Mouse (Mus musculus) left cerebral cortex, postnatal 14 days (tissue): ENCODE results near the gene Kcnj13. TPM values are rescaled to one million over a fixed set of nuclear protein-coding genes. Genes with fewer than 3 reads are reported as not detected.

Source experiments
- DNase-seq, 2 experiments: peaks; one replicate each; pipeline ENCODE4 v3.0.0; 2021 to 2022; ENCODE audit warnings: low spot score in 2 of 2, mixed read lengths in 1 of 2
- intact Hi-C: fragments of 180-260 bp; cut with DNase I; formaldehyde crosslinking; loops from one replicate; pipeline ENCODE4 v1.15.1; 2025
- long read RNA-seq, 2 experiments: library from polyadenylated mRNA; stranded (forward); transcript quantifications; one replicate each; pipeline ENCODE4 v2.0.0; 2021
- total RNA-seq, 2 experiments: library from RNA; stranded (reverse); gene quantifications; 2 replicates each; pipeline ENCODE4 v1.2.3; 2021

The Kcnj13 gene
- 1 to 10 TPM; 3.3 to 4.5 TPM for total RNA-seq
- long read RNA-seq, experiment 1, partial matches to known transcripts: 1 of 4 reads
- long read RNA-seq, experiment 1, other reads (novel, unspliced or antisense): 1 of 4 reads
- long read RNA-seq, experiment 2, partial matches to known transcripts: 0 of 3 reads
- long read RNA-seq, experiment 2, other reads (novel, unspliced or antisense): 0 of 3 reads

GRCm38 (mm10) chr1:87394594-87394993, at the start of gene Kcnj13:
TSS of gene Kcnj13 (minus strand) at chr1:87394729.
- DNase-seq: no peak
- intact Hi-C loops: no loop called here

DNA sequence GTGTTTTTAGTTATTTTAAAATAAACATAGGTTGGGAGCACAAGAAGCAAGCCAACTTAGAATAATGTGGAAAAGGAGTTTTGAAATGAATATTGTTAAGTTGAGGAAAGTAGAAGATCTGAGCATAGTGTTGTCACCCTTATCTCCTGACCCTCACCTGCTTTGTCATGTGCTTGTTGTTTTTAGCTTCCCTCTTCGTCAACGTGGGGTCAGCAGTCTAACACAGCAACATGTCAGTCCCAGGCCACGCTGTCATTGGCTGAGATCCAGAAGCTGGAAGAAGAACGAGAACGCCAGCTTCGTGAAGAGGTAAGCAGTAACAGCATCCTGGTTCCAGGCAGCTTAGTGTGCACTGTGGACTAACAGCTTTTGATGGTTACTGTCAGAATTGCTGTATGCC, 42.1 kb upstream of the Kcnj13 start:
- intact Hi-C loops: no loop called here
- no peak for DNase-seq

GRCm38 (mm10) chr1:87435125-87435524, 40.6 kb upstream of the Kcnj13 start:
- intact Hi-C loops: no loop called here

DNA sequence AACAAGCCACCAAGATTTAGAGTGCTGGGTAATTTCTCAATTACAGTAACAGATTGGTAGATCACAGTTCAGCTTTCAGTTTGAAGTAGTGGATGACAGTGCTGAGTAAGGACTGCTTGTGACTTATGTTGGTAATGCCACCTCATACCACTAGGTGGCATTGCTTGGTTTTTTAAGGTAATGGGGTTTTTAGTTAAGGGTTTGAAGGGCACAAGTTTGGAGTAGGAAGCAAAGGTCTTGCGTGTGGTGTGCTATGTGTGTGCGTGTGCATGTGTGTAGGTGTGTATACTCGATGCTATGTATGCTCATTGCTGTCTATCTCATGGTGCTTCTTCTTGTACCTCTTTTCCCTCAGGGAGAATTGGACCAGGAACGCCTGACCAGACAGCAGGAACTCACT, 24.2 kb upstream of the Kcnj13 start:
- DNase-seq: peak; percentile 9 to 26
- intact Hi-C loops: loop anchor here (10.0 kb wide), 1 partner anchor 174 kb away; no protein-coding TSS in a partner anchor

More at GRCm38 (mm10) chr1:87435125-87435524, 40.6 kb upstream of the Kcnj13 start:
- no peak for DNase-seq

DNA sequence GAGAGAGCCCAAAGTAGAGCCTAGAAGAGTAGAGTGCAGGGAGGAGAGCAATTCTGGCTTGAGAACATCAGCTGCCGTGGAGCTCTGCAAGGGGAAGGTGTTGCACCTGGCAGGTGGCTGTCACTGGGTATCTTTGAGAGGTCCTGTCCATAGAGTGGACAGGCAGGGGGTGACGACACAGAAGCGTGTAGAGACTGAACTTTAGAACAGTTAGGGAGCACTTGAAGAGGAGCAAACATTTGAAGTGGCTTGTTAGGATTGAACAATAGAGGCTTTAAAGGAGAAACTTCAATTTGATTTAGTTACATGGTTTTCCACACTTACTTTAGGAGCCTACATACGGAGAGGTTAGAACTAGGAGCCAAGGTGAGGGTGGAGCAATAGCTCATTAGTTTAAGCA, 14.9 kb upstream of the Kcnj13 start:
- DNase-seq: no peak
- intact Hi-C loops: no loop called here

DNA sequence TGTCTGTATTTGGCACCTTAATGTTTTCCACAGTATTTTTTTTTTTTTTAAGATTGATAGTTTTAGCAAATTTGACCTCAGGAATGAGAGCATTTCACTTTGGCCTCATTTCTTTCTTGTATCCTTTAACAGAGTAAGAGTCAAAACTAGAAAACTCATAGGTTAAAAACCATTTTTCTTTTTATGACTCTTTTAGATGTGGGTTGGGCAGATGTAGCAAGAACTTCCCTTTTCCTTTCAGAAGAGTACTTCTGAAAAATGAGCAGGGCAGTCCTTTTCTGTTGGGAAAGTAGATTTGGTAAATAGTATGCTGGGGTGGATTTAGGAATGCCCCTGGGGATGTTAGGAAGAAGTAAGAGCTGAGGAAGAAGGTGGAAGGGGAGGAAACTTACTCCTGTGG, 11.5 kb upstream of the Kcnj13 start:
- DNase-seq: no peak
- intact Hi-C loops: no loop called here

- intact Hi-C loops: no loop called here
- peak in 1 of 2 experiments; percentile 13 for DNase-seq
Measured at GRCm38 (mm10) chr1:87404710-87405109, 10.2 kb upstream of the Kcnj13 start.

GRCm38 (mm10) chr1:87396923-87397586, 2.5 kb upstream of the Kcnj13 start:
- DNase-seq: peak; percentile 34 to 40
- intact Hi-C loops: no loop called here

GRCm38 (mm10) chr1:87393444-87394195, 909 bp downstream of the Kcnj13 start:
- intact Hi-C loops: no loop called here

GRCm38 (mm10) chr1:87386436-87387092, 8.0 kb downstream of the Kcnj13 start:
- no peak for DNase-seq
- intact Hi-C loops: no loop called here

More at GRCm38 (mm10) chr1:87393444-87394195, 909 bp downstream of the Kcnj13 start:
- DNase-seq: no peak

DNA sequence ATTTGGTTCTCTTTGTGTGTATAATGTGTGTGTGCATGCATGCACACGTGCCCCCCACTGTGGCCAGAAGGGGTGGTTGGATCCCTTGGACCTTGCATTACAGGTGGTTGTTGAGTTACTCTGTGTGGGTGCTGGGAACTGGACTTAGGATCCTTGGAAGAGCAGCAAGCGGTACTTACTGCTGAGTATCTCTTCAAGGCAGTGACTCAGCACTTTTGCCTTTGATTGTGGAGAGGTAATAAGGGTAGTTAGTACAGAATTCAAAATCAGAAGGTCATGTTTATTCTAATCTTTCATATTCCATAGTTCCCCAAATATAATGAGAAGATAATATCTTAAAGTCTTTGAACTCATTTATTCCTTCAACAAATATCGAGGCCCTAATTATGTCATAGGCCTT, 13.4 kb downstream of the Kcnj13 start:
- no peak for DNase-seq
- intact Hi-C loops: no loop called here

- intact Hi-C loops: no loop called here
- peak in 1 of 2 experiments; percentile 5 for DNase-seq
Measured at GRCm38 (mm10) chr1:87379919-87380318, 14.6 kb downstream of the Kcnj13 start.

GRCm38 (mm10) chr1:87378024-87378560, 16.4 kb downstream of the Kcnj13 start:
- DNase-seq: no peak

GRCm38 (mm10) chr1:87360276-87360675, 34.3 kb downstream of the Kcnj13 start:
- intact Hi-C loops: no loop called here
- DNase-seq: no peak

More at GRCm38 (mm10) chr1:87378024-87378560, 16.4 kb downstream of the Kcnj13 start:
- intact Hi-C loops: no loop called here

DNA sequence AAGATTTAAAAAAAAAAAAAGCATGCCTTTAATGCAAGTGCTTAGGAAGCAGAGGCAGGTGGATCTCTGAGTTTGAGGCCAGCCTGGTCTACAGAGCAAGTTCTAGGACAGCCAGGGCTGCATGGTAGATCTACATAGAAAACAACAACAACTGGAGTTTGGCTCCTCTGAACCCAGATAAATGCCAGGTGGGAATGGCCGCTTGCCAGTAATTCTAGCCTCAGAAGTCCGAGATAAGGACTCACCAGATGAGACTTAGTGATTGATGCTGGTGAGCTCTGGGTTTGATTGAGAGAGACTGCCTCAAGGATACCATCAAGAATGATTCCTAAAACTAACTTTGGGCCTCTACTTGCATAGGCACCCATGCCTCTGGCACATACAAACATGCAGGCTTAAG, 44.0 kb downstream of the Kcnj13 start:
- DNase-seq: no peak
- intact Hi-C loops: no loop called here

Other genes with a start within 250 kb of the Kcnj13 start
- gene Ecel1, start 238.2 kb downstream of the Kcnj13 start, total RNA-seq: 1 to 10 TPM; 1.9 to 7.0 TPM
- gene Prss56, start 211.4 kb downstream of the Kcnj13 start, total RNA-seq: 1 to 10 TPM; 8.0 to 10.0 TPM
- not detected for gene Chrnd, start 204.1 kb downstream of the Kcnj13 start, total RNA-seq
- gene Chrng, start 190.1 kb downstream of the Kcnj13 start, total RNA-seq: not detected
- gene Eif4e2, start 180.8 kb downstream of the Kcnj13 start, total RNA-seq: 10 to 100 TPM; 72.7 to 75.0 TPM
- 1 to 10 TPM; 4.8 to 6.3 TPM for gene Efhd1, start 130.4 kb downstream of the Kcnj13 start, total RNA-seq
- 10 to 100 TPM; 81.0 to 82.5 TPM for gene Gigyf2, start 67.7 kb downstream of the Kcnj13 start, total RNA-seq
- 1 to 10 TPM in 1 of 2 experiments, under 1 TPM in 1; 0.82 to 1.1 TPM for gene Snorc, start 75.5 kb upstream of the Kcnj13 start, total RNA-seq
- gene Neu2, start 115.2 kb upstream of the Kcnj13 start, total RNA-seq: 1 to 10 TPM; 3.4 to 3.5 TPM
- 100 to 1,000 TPM; 261 to 278 TPM for gene Ngef, start 179.1 kb upstream of the Kcnj13 start, total RNA-seq
- 10 to 100 TPM; 21.7 to 22.1 TPM for gene Inpp5d, start 225.6 kb upstream of the Kcnj13 start, total RNA-seq